Mouse (Mus musculus) midbrain, postnatal 0 days (tissue): ENCODE data around the gene Pttg1ip. TPM values are rescaled to one million over a fixed set of nuclear protein-coding genes. Genes with fewer than 3 reads are reported as not detected.
A peak's percentile ranks its signal among the peaks of the same experiment; 100 is the strongest.

Experiments
- ATAC-seq: fragments of 200-750 bp; cut with Nextera tagmentation; 2 replicates; pipeline ENCODE4 v1.8.0; 2017; ENCODE audit warnings: moderate number of reproducible peaks, mild to moderate bottlenecking, moderate TSS enrichment, moderate library complexity; ENCODE audit not compliant: low FRiP score
- DNase-seq: peaks from one replicate; pipeline ENCODE4 v3.0.0-alpha.2; 2015; ENCODE audit warnings: low spot score
- H3K27ac ChIP-seq: fragments of 300-500 bp; sonication (generic); 2 replicates; pipeline ENCODE4 v1.5.1; 2014; ENCODE audit warnings: low read depth, mild to moderate bottlenecking, low read length, mixed read lengths
- H3K27me3 ChIP-seq: fragments of 300-500 bp; sonication (generic); 2 replicates; pipeline ENCODE4 v1.6.1; 2014; ENCODE audit warnings: low read length, control low read depth, mixed read lengths; ENCODE audit not compliant: insufficient read depth
- H3K36me3 ChIP-seq: fragments of 300-500 bp; sonication (generic); 2 replicates; pipeline ENCODE4 v1.6.1; 2014; ENCODE audit warnings: low read length, control low read depth, mixed read lengths; ENCODE audit not compliant: insufficient read depth
- H3K4me1 ChIP-seq: fragments of 300-500 bp; sonication (generic); 2 replicates; pipeline ENCODE4 v1.6.1; 2014; ENCODE audit warnings: mild to moderate bottlenecking, control low read depth, antibody characterized with exemption, low read length, mixed read lengths; ENCODE audit not compliant: insufficient read depth
- H3K4me2 ChIP-seq: fragments of 300-500 bp; sonication (generic); 2 replicates; pipeline ENCODE4 v1.6.1; 2014; ENCODE audit warnings: low read depth, mild to moderate bottlenecking, low read length, mixed read lengths; ENCODE audit not compliant: poor library complexity, severe bottlenecking
- H3K4me3 ChIP-seq: fragments of 300-500 bp; sonication (generic); 2 replicates; pipeline ENCODE4 v1.5.1; 2014; ENCODE audit warnings: low read depth, mild to moderate bottlenecking, low read length, moderate library complexity
- H3K9ac ChIP-seq: fragments of 300-500 bp; sonication (generic); replicated peaks from 2 replicates; pipeline ENCODE4 v1.6.1; 2014; ENCODE audit warnings: mild to moderate bottlenecking, low read length, moderate library complexity, mixed read lengths; ENCODE audit not compliant: poor library complexity, severe bottlenecking
- H3K9me3 ChIP-seq: fragments of 300-500 bp; sonication (generic); 2 replicates; pipeline ENCODE4 v1.6.1; 2016; ENCODE audit warnings: low read length, control low read depth
- CTCF ChIP-seq: IDR thresholded peaks from 2 replicates; pipeline ENCODE4 v1.5.1; 2016; ENCODE audit warnings: antibody characterized with exemption, mild to moderate bottlenecking
- WGBS: fragments of 180-500 bp; shearing (Covaris S2); extraction: QIAGEN DNeasy Blood & Tissue Kit; methylation state at CpG from one replicate; pipeline ENCODE4 v1.1.7; 2014; 5-methylcytosine and 5-hydroxymethylcytosine counted together
- polyA plus RNA-seq: library from polyadenylated mRNA; unstranded; fragments of >200 nt; fragmentation: Nextera tagmentation; extraction: Ambion mirVana; gene quantifications from 2 replicates; pipeline ENCODE4 v1.2.1, GENCODE M21; 2015
- total RNA-seq: library from RNA; depleted of rRNA; stranded (reverse); fragments of >200 nt; gene quantifications from 2 replicates; pipeline ENCODE4 v1.2.3, GENCODE M21; 2014

Pttg1ip gene
- total and polyA plus RNA-seq, 2 experiments from 2014 or later = 74.7 to 116 TPM

- 92% methylated on average over 4 of the region's 4 CpGs for WGBS
- no peak for DNase-seq
- H3K9ac ChIP-seq = no peak overlapping the region
- no peaks in the 10 kb centered on the region for H3K9me3 ChIP-seq
- H3K36me3 ChIP-seq = no peaks in the 10 kb centered on the region
- no peak overlapping the region for H3K4me3 ChIP-seq
- no peaks in the 10 kb centered on the region for H3K27me3 ChIP-seq
- no peak for TF ChIP-seq CTCF
- no peak overlapping the region for H3K4me2 ChIP-seq
- no peak for ATAC-seq
- H3K27ac ChIP-seq = no peak overlapping the region
- H3K4me1 ChIP-seq = no peaks in the 10 kb centered on the region
Measured at GRCm38 (mm10) chr10:77540576-77541102, 40.9 kb upstream of the Pttg1ip start.

GRCm38 (mm10) chr10:77541864-77542666, 39.5 kb upstream of the Pttg1ip start:
- DNase-seq (no peak), ATAC-seq (no peak)
- H3K27ac ChIP-seq = no peak overlapping the region
- no peaks in the 10 kb centered on the region for H3K27me3 ChIP-seq
- no peaks in the 10 kb centered on the region for H3K36me3 ChIP-seq
- 78% methylated on average over 10 of the region's 10 CpGs for WGBS
- no peak overlapping the region for H3K9ac ChIP-seq
- no peaks in the 10 kb centered on the region for H3K9me3 ChIP-seq
- no peak overlapping the region for H3K4me2 ChIP-seq
- no peaks in the 10 kb centered on the region for H3K4me1 ChIP-seq
- H3K4me3 ChIP-seq = no peak overlapping the region
- no peak for TF ChIP-seq CTCF

- no peak overlapping the region for H3K9ac ChIP-seq
- 53% methylated on average over 7 of the region's 7 CpGs for WGBS
- ATAC-seq = no peak
- no peak overlapping the region for H3K4me2 ChIP-seq
- no peaks in the 10 kb centered on the region for H3K36me3 ChIP-seq
- H3K9me3 ChIP-seq = no peaks in the 10 kb centered on the region
- no peak overlapping the region for H3K4me3 ChIP-seq
- H3K4me1 ChIP-seq = no peaks in the 10 kb centered on the region
- H3K27me3 ChIP-seq = no peaks in the 10 kb centered on the region
- no peak overlapping the region for H3K27ac ChIP-seq
- TF ChIP-seq CTCF = peak; percentile 53
- peak; percentile 9 for DNase-seq
Measured at GRCm38 (mm10) chr10:77543226-77543625, 38.3 kb upstream of the Pttg1ip start.

- 71% methylated on average over 5 of the region's 5 CpGs for WGBS
- no peak for ATAC-seq
- Histone ChIP-seq H3K4me1 (no peaks in the 10 kb centered on the region), H3K27me3 (no peaks in the 10 kb centered on the region), H3K36me3 (no peaks in the 10 kb centered on the region), H3K4me3 (no peak overlapping the region), H3K27ac (no peak overlapping the region), H3K9me3 (no peaks in the 10 kb centered on the region), H3K4me2 (no peak overlapping the region), H3K9ac (no peak overlapping the region)
- DNase-seq = peak; percentile 6
- TF ChIP-seq CTCF = no peak
Measured at GRCm38 (mm10) chr10:77544916-77545315, 36.6 kb upstream of the Pttg1ip start.

GRCm38 (mm10) chr10:77548576-77548975, 32.9 kb upstream of the Pttg1ip start:
- H3K9ac ChIP-seq = no peak overlapping the region
- TF ChIP-seq CTCF = no peak
- no peaks in the 10 kb centered on the region for H3K9me3 ChIP-seq
- WGBS = 83% methylated on average over 10 of the region's 10 CpGs
- H3K27ac ChIP-seq = no peak overlapping the region
- no peaks in the 10 kb centered on the region for H3K36me3 ChIP-seq
- no peak overlapping the region for H3K4me3 ChIP-seq
- H3K27me3 ChIP-seq = no peaks in the 10 kb centered on the region
- H3K4me1 ChIP-seq = no peaks in the 10 kb centered on the region
- no peak for ATAC-seq
- H3K4me2 ChIP-seq = no peak overlapping the region
- DNase-seq = no peak

- Histone ChIP-seq H3K9me3 (no peaks in the 10 kb centered on the region), H3K4me3 (no peak overlapping the region), H3K4me1 (no peaks in the 10 kb centered on the region), H3K9ac (no peak overlapping the region), H3K36me3 (no peaks in the 10 kb centered on the region), H3K27ac (no peak overlapping the region; the same call in 1 of the 2 replicates), H3K27me3 (no peaks in the 10 kb centered on the region), H3K4me2 (no peak overlapping the region)
- ATAC-seq = no peak
- TF ChIP-seq CTCF = no peak
- WGBS = 56% methylated on average over 11 of the region's 11 CpGs
- DNase-seq = no peak
Measured at GRCm38 (mm10) chr10:77550874-77551273, 30.6 kb upstream of the Pttg1ip start.
